Mouse (Mus musculus): ENCODE results near the gene Vps53.

DNA sequence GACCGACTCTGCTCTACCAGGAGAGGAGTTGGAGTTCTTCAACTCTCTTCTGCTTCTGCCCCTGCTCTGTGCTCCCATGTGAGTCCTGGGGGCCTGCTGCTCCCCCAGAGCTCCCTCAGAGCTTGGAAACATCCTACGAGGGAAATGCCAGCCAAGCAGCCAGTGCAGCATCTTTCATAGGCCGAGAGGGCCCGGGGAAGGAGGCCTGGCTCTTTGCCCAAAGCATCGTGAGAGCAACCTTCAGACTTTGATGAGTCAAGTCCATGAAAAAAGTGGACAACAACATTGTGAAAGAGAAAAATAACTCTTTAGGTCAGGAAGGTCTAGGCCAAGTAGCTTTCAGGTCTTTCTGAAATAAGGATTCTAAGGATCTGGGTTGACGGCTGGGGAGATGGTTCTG, 89.7 kb downstream of the Vps53 start:
- TF ChIP-seq CTCF (IDR thresholded peaks at IDR 0.05) (no peak), POLR2A (IDR thresholded peaks at IDR 0.05; ENCODE audit: insufficient read depth, low read depth, low read length) (no peak), EP300 (IDR thresholded peaks at IDR 0.05; ENCODE audit: insufficient read depth, low read depth, low read length) (no peak)

Data from heart, adult 2 months (tissue).